Mouse (Mus musculus): Measurements from ENCODE around the gene Ckm. TPM values are rescaled to one million over a fixed set of nuclear protein-coding genes. Genes with fewer than 3 reads are reported as not detected.

Gene Ckm
- polyA plus RNA-seq, 1 experiment from 2014 or later: 732 TPM

- Histone ChIP-seq H3K36me3 (ENCODE audit: control insufficient read depth, insufficient read depth, low read length) (peaks cover 5% of the 10 kb centered on the region), H3K4me1 (ENCODE audit: control insufficient read depth, insufficient read depth, low read length) (peaks cover 22% of the 10 kb centered on the region), H3K27me3 (replicated peaks; ENCODE audit: control insufficient read depth, insufficient read depth, low read length) (no peaks in the 10 kb centered on the region), H3K4me3 (ENCODE audit: low read depth, low read length) (no peak overlapping the region), H3K9ac (ENCODE audit: low read depth, low read length) (no peak overlapping the region), H3K4me2 (ENCODE audit: low read depth, low read length) (no peak overlapping the region), H3K9me3 (ENCODE audit: control insufficient read depth, low read length) (no peaks in the 10 kb centered on the region), H3K27ac (replicated peaks; ENCODE audit: low read depth, low read length) (no peak overlapping the region)
- ATAC-seq (ENCODE audit: low read depth) (no peak), DNase-seq (ENCODE audit: low spot score) (no peak)
- 85% methylated on average over 1 of the region's 1 CpGs for WGBS
Observed at GRCm38 (mm10) chr7:19460500-19460899, 55.9 kb downstream of the Ckm start.

- peak; percentile 79 for DNase-seq (ENCODE audit: low spot score)
- Histone ChIP-seq H3K4me1 (ENCODE audit: control insufficient read depth, insufficient read depth, low read length) (peaks cover 22% of the 10 kb centered on the region), H3K27me3 (replicated peaks; ENCODE audit: control insufficient read depth, insufficient read depth, low read length) (no peaks in the 10 kb centered on the region), H3K9ac (ENCODE audit: low read depth, low read length) (no peak overlapping the region), H3K4me2 (ENCODE audit: low read depth, low read length) (no peak overlapping the region), H3K27ac (replicated peaks; ENCODE audit: low read depth, low read length) (no peak overlapping the region), H3K36me3 (ENCODE audit: control insufficient read depth, insufficient read depth, low read length) (no peaks in the 10 kb centered on the region), H3K9me3 (ENCODE audit: control insufficient read depth, low read length) (no peaks in the 10 kb centered on the region), H3K4me3 (ENCODE audit: low read depth, low read length) (no peak overlapping the region)
- 13% methylated on average over 6 of the region's 6 CpGs for WGBS
- ATAC-seq (ENCODE audit: low read depth): no peak
Observed at GRCm38 (mm10) chr7:19461488-19461887, 56.9 kb downstream of the Ckm start.

- Histone ChIP-seq H3K27ac (replicated peaks; ENCODE audit: low read depth, low read length) (no peak overlapping the region), H3K27me3 (replicated peaks; ENCODE audit: control insufficient read depth, insufficient read depth, low read length) (no peaks in the 10 kb centered on the region), H3K4me3 (ENCODE audit: low read depth, low read length) (no peak overlapping the region), H3K9ac (ENCODE audit: low read depth, low read length) (no peak overlapping the region), H3K36me3 (ENCODE audit: control insufficient read depth, insufficient read depth, low read length) (no peaks in the 10 kb centered on the region), H3K4me1 (ENCODE audit: control insufficient read depth, insufficient read depth, low read length) (peaks cover 16% of the 10 kb centered on the region), H3K9me3 (ENCODE audit: control insufficient read depth, low read length) (no peaks in the 10 kb centered on the region), H3K4me2 (ENCODE audit: low read depth, low read length) (no peak overlapping the region)
- ATAC-seq (ENCODE audit: low read depth) (no peak), DNase-seq (ENCODE audit: low spot score) (no peak)
- 65% methylated on average over 4 of the region's 4 CpGs for WGBS
Observed at GRCm38 (mm10) chr7:19462443-19462842, 57.9 kb downstream of the Ckm start.

- DNase-seq (ENCODE audit: low spot score) (no peak), ATAC-seq (ENCODE audit: low read depth) (no peak)
- H3K9ac ChIP-seq (ENCODE audit: low read depth, low read length): no peak within 1 kb of the TSS
- H3K9me3 ChIP-seq (ENCODE audit: control insufficient read depth, low read length): no peaks in the 10 kb centered on the region
- peak within 1 kb of the TSS; percentile 30; the same call in 1 of the 2 replicates for H3K27ac ChIP-seq (replicated peaks; ENCODE audit: low read depth, low read length)
- 33% methylated on average over 5 of the region's 6 CpGs for WGBS
- H3K4me3 ChIP-seq (ENCODE audit: low read depth, low read length): no peak within 1 kb of the TSS
- no peaks in the 10 kb centered on the region for H3K27me3 ChIP-seq (replicated peaks; ENCODE audit: control insufficient read depth, insufficient read depth, low read length)
- 0 out of 2 replicates have a peak within 1 kb of the TSS, but pooled peaks have one; percentile 45 for H3K4me2 ChIP-seq (ENCODE audit: low read depth, low read length)
- peaks cover 15% of the 10 kb centered on the region for H3K4me1 ChIP-seq (ENCODE audit: control insufficient read depth, insufficient read depth, low read length)
- no peaks in the 10 kb centered on the region for H3K36me3 ChIP-seq (ENCODE audit: control insufficient read depth, insufficient read depth, low read length)
Observed at GRCm38 (mm10) chr7:19462884-19463381, 58.4 kb downstream of the Ckm start, which contains the start of gene Exoc3l2. Exoc3l2 (plus strand) TSS chr7:19463331.

- ATAC-seq (ENCODE audit: low read depth) (peak; percentile 56; the same call in 1 of the 2 replicates), DNase-seq (ENCODE audit: low spot score) (peak; percentile 76)
- Histone ChIP-seq H3K9me3 (ENCODE audit: control insufficient read depth, low read length) (no peaks in the 10 kb centered on the region), H3K36me3 (ENCODE audit: control insufficient read depth, insufficient read depth, low read length) (no peaks in the 10 kb centered on the region), H3K27me3 (replicated peaks; ENCODE audit: control insufficient read depth, insufficient read depth, low read length) (peaks cover 8% of the 10 kb centered on the region), H3K4me2 (ENCODE audit: low read depth, low read length) (peak overlapping the region; percentile 45), H3K4me1 (ENCODE audit: control insufficient read depth, insufficient read depth, low read length) (peaks cover 11% of the 10 kb centered on the region), H3K9ac (ENCODE audit: low read depth, low read length) (peak overlapping the region; percentile 49; the same call in 1 of the 2 replicates), H3K4me3 (ENCODE audit: low read depth, low read length) (peak overlapping the region; percentile 7; the same call in 1 of the 2 replicates), H3K27ac (replicated peaks; ENCODE audit: low read depth, low read length) (peak overlapping the region; percentile 30)
- 5% methylated on average over 22 of the region's 22 CpGs for WGBS
Observed at GRCm38 (mm10) chr7:19464367-19465307, 60.1 kb downstream of the Ckm start.

- Histone ChIP-seq H3K27me3 (replicated peaks; ENCODE audit: control insufficient read depth, insufficient read depth, low read length) (peaks cover 24% of the 10 kb centered on the region), H3K9ac (ENCODE audit: low read depth, low read length) (no peak overlapping the region), H3K9me3 (ENCODE audit: control insufficient read depth, low read length) (no peaks in the 10 kb centered on the region), H3K36me3 (ENCODE audit: control insufficient read depth, insufficient read depth, low read length) (no peaks in the 10 kb centered on the region), H3K4me2 (ENCODE audit: low read depth, low read length) (no peak overlapping the region), H3K4me3 (ENCODE audit: low read depth, low read length) (no peak overlapping the region), H3K4me1 (ENCODE audit: control insufficient read depth, insufficient read depth, low read length) (peaks cover 11% of the 10 kb centered on the region; the same call in 1 of the 2 replicates), H3K27ac (replicated peaks; ENCODE audit: low read depth, low read length) (no peak overlapping the region)
- ATAC-seq (ENCODE audit: low read depth) (no peak), DNase-seq (ENCODE audit: low spot score) (no peak)
- WGBS: 53% methylated on average over 5 of the region's 5 CpGs
Observed at GRCm38 (mm10) chr7:19466602-19467145, 62.1 kb downstream of the Ckm start.

- Histone ChIP-seq H3K27me3 (replicated peaks; ENCODE audit: control insufficient read depth, insufficient read depth, low read length) (peaks cover 33% of the 10 kb centered on the region), H3K27ac (replicated peaks; ENCODE audit: low read depth, low read length) (no peak overlapping the region), H3K4me2 (ENCODE audit: low read depth, low read length) (no peak overlapping the region), H3K4me1 (ENCODE audit: control insufficient read depth, insufficient read depth, low read length) (peaks cover 11% of the 10 kb centered on the region; the same call in 1 of the 2 replicates), H3K9ac (ENCODE audit: low read depth, low read length) (no peak overlapping the region), H3K4me3 (ENCODE audit: low read depth, low read length) (no peak overlapping the region), H3K36me3 (ENCODE audit: control insufficient read depth, insufficient read depth, low read length) (no peaks in the 10 kb centered on the region), H3K9me3 (ENCODE audit: control insufficient read depth, low read length) (0 out of 2 replicates have a peak, but pooled peaks cover 4% of the 10 kb centered on the region)
- no peak for DNase-seq (ENCODE audit: low spot score)
- no peak for ATAC-seq (ENCODE audit: low read depth)
- WGBS: 39% methylated on average over 6 of the region's 6 CpGs
Observed at GRCm38 (mm10) chr7:19467638-19468037, 63.1 kb downstream of the Ckm start.

GRCm38 (mm10) chr7:19468279-19468678 lies 63.7 kb downstream of the Ckm start:
- peaks cover 40% of the 10 kb centered on the region for H3K27me3 ChIP-seq (replicated peaks; ENCODE audit: control insufficient read depth, insufficient read depth, low read length)
- 0 out of 2 replicates have a peak, but pooled peaks cover 4% of the 10 kb centered on the region for H3K9me3 ChIP-seq (ENCODE audit: control insufficient read depth, low read length)
- H3K4me2 ChIP-seq (ENCODE audit: low read depth, low read length): no peak overlapping the region
- peaks cover 11% of the 10 kb centered on the region; the same call in 1 of the 2 replicates for H3K4me1 ChIP-seq (ENCODE audit: control insufficient read depth, insufficient read depth, low read length)
- H3K9ac ChIP-seq (ENCODE audit: low read depth, low read length): no peak overlapping the region
- no peak overlapping the region for H3K4me3 ChIP-seq (ENCODE audit: low read depth, low read length)
- 65% methylated on average over 12 of the region's 12 CpGs for WGBS
- no peak overlapping the region for H3K27ac ChIP-seq (replicated peaks; ENCODE audit: low read depth, low read length)
- DNase-seq (ENCODE audit: low spot score) (no peak), ATAC-seq (ENCODE audit: low read depth) (no peak)
- no peaks in the 10 kb centered on the region for H3K36me3 ChIP-seq (ENCODE audit: control insufficient read depth, insufficient read depth, low read length)

Data from embryonic facial prominence, embryonic 14.5 days (tissue).